Mouse (Mus musculus) forebrain, embryonic 16.5 days (tissue): ENCODE results near the gene Cdk15. TPM values are rescaled to one million over a fixed set of nuclear protein-coding genes. Genes with fewer than 3 reads are reported as not detected.

Experiments used
- ATAC-seq: fragments of 200-750 bp; cut with Nextera tagmentation; 2 replicates; pipeline ENCODE4 v1.8.0; 2017; ENCODE audit warnings: mild to moderate bottlenecking, moderate library complexity
- H3K27ac ChIP-seq: fragments of 300-500 bp; sonication (generic); 2 replicates; pipeline ENCODE4 v1.5.1; 2014; ENCODE audit warnings: low read length, control low read depth
- H3K27me3 ChIP-seq: fragments of 300-500 bp; sonication (generic); replicated peaks from 2 replicates; pipeline ENCODE4 v1.6.1; 2014; ENCODE audit warnings: low read length; ENCODE audit not compliant: control insufficient read depth, insufficient read depth
- H3K36me3 ChIP-seq: fragments of 300-500 bp; sonication (generic); 2 replicates; pipeline ENCODE4 v1.6.1; 2014; ENCODE audit not compliant: control insufficient read depth, insufficient read depth
- H3K4me1 ChIP-seq: fragments of 300-500 bp; sonication (generic); replicated peaks from 2 replicates; pipeline ENCODE4 v1.6.1; 2014; ENCODE audit warnings: low read length; ENCODE audit not compliant: control insufficient read depth, insufficient read depth
- H3K4me2 ChIP-seq: fragments of 300-500 bp; sonication (generic); 2 replicates; pipeline ENCODE4 v1.6.1; 2014; ENCODE audit warnings: mild to moderate bottlenecking, low read length, control low read depth
- H3K4me3 ChIP-seq: fragments of 300-500 bp; sonication (generic); replicated peaks from 2 replicates; pipeline ENCODE4 v1.5.1; 2014; ENCODE audit warnings: mild to moderate bottlenecking, low read length, control low read depth
- H3K9ac ChIP-seq: fragments of 300-500 bp; sonication (generic); replicated peaks from 2 replicates; pipeline ENCODE4 v1.6.1; 2014; ENCODE audit warnings: low read depth, low read length, control low read depth
- H3K9me3 ChIP-seq: fragments of 300-500 bp; sonication (generic); 2 replicates; pipeline ENCODE4 v1.6.1; 2016; ENCODE audit warnings: low read length; ENCODE audit not compliant: control insufficient read depth
- WGBS: fragments of 180-500 bp; shearing (Covaris S2); extraction: QIAGEN DNeasy Blood & Tissue Kit; methylation state at CpG from one replicate; pipeline ENCODE4 v1.1.7; 2014; 5-methylcytosine and 5-hydroxymethylcytosine counted together
- polyA plus RNA-seq: library from polyadenylated mRNA; unstranded; fragments of >200 nt; fragmentation: Nextera tagmentation; extraction: Ambion mirVana; gene quantifications from 2 replicates; pipeline ENCODE4 v1.2.1, GENCODE M21; 2015

The Cdk15 gene
- polyA plus RNA-seq, 1 experiment from 2014 or later = 0.56 TPM

DNA sequence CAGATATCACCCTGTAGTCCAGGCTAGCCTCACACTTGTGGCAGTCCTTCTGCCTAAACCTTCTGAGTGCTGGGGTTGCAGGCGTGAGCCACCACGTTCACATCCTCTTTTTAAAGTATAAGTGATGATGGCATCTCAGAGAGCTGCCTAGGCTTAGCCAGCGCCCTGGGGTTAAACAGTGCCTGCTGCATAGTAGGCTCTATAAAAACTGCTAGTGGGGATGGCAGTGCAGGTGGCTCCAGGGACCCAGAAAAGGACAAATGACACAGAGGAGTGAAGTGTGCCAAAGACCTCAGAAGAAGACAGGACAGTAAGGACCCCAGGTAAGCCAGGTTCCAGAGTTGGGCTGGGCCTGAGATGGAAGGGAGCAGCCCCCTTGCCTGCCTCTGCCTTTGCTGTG, 104.1 kb downstream of the Cdk15 start:
- Histone ChIP-seq H3K4me3 (no peak overlapping the region), H3K27ac (no peak overlapping the region), H3K9ac (no peak overlapping the region), H3K9me3 (no peaks in the 10 kb centered on the region), H3K27me3 (no peaks in the 10 kb centered on the region), H3K4me1 (no peaks in the 10 kb centered on the region), H3K4me2 (no peak overlapping the region), H3K36me3 (no peaks in the 10 kb centered on the region)
- 74% methylated on average over 3 of the region's 3 CpGs for WGBS
- ATAC-seq = no peak

DNA sequence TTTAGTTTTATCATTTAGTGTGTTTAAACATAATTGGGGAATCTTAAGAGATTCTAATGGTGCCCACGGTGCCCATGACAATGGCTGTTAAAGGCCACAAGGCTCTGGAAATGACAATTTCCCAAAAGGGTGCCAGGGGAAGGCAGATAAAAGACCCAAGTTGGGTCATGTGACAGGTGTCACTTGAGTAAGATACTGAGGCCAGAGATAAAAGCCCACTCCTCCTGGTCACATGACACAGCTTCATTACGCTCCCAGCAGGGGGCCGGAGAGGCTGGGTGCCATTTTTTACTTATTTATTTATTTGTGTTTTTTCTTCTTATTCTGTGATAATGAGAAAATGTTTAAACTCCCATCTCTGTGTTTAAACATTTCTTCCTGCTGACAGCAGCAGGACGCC, 104.8 kb downstream of the Cdk15 start:
- Histone ChIP-seq H3K36me3 (no peaks in the 10 kb centered on the region), H3K9me3 (no peaks in the 10 kb centered on the region), H3K4me3 (no peak overlapping the region), H3K27ac (no peak overlapping the region), H3K4me2 (no peak overlapping the region), H3K27me3 (no peaks in the 10 kb centered on the region), H3K9ac (no peak overlapping the region), H3K4me1 (no peaks in the 10 kb centered on the region)
- no peak for ATAC-seq
- WGBS = 68% methylated on average over 4 of the region's 4 CpGs

DNA sequence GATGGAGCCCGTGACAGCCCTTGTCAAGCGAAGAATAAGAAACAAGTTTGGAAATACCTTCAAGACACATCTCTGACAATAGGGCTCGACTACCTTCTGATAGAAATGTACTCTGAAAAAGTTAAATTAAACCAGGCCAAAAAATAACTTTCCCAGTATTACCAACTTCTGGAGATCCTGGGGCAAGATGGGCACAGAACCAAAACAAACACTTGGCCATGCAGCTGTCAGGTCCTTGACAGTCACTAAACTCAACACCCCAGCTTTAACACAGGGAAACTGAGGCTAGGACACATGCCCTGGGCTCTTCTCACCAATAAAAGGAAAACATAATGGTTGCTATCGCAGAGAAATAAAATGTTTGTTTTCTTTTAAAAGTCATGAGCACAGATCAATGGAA, 105.3 kb downstream of the Cdk15 start:
- H3K9ac ChIP-seq = no peak overlapping the region
- no peaks in the 10 kb centered on the region for H3K27me3 ChIP-seq
- 86% methylated on average over 4 of the region's 4 CpGs for WGBS
- no peak for ATAC-seq
- no peaks in the 10 kb centered on the region for H3K4me1 ChIP-seq
- H3K9me3 ChIP-seq = no peaks in the 10 kb centered on the region
- H3K4me3 ChIP-seq = no peak overlapping the region
- no peak overlapping the region for H3K27ac ChIP-seq
- no peaks in the 10 kb centered on the region for H3K36me3 ChIP-seq
- H3K4me2 ChIP-seq = no peak overlapping the region

DNA sequence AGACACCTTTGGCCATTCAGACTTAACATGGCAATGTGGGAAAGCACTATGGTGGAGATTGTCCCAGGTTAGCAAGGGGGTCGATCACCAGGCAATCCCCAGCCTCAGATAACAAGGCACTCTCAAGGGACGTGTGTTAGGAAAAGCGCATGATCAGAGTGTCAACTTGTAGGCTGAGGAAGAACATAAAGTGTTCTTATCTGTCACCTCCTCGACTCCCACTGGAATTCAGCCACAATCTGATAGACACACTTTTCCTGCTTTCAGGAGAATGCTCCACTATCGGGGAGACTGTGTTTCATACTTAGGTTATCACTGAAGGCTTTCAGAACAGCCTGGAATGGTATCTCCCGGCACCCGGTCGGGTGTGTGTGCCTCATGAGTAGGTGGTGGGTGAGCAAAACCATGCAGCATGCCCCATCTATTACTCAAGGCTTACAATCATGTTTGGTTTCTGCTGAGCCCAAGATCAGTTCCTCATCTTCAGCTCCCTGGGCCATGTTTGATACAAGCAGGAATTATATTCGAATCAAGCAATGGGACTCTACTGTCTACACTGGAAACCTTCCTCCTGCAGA, 107.8 kb downstream of the Cdk15 start:
- no peak for ATAC-seq

DNA sequence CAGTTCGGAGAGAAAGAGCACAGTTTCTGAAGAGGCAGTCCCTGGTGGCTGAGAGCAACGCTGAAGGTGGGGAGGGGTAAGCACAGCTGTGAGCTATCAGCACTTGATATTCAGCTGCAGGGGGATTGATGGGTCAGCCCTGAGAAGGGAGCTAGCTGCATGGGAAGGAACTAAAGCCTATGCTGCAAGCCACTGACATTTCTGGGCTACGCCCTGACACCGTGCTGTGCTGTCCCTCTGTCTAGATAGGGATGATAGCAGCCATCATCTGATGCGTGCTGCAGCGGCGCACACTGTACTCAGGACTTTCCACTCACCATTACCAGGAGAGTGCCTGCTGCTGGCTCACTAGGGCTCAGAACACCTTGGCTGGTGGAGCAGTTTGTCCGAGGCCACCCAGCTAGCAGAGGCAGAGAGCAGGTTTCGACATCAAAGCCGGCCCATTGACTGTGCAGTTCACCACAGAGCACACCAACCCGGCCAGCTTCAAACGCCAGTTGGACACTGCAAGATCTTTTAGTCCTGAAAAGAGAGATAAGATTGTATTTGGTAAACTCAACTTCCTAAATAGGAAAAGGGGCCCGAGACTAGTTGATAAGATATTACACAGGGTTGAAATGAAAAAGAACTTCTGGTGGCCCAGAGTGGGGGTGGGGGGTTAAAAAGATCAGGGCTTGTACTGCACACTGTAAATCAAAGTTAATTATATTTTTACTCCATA, 111.4 kb downstream of the Cdk15 start:
- ATAC-seq = no peak
- Histone ChIP-seq H3K9ac (no peak overlapping the region), H3K4me2 (no peak overlapping the region), H3K4me3 (no peak overlapping the region), H3K9me3 (no peaks in the 10 kb centered on the region), H3K27me3 (no peaks in the 10 kb centered on the region), H3K36me3 (no peaks in the 10 kb centered on the region), H3K4me1 (no peaks in the 10 kb centered on the region), H3K27ac (no peak overlapping the region)
- 44% methylated on average over 13 of the region's 13 CpGs for WGBS

More for the DNA sequence above, 107.8 kb downstream of the Cdk15 start:
- WGBS = 88% methylated on average over 9 of the region's 9 CpGs
- Histone ChIP-seq H3K36me3 (no peaks in the 10 kb centered on the region), H3K27me3 (no peaks in the 10 kb centered on the region), H3K4me3 (no peak overlapping the region), H3K27ac (no peak overlapping the region), H3K9ac (no peak overlapping the region), H3K4me1 (no peaks in the 10 kb centered on the region), H3K4me2 (no peak overlapping the region), H3K9me3 (no peaks in the 10 kb centered on the region)

DNA sequence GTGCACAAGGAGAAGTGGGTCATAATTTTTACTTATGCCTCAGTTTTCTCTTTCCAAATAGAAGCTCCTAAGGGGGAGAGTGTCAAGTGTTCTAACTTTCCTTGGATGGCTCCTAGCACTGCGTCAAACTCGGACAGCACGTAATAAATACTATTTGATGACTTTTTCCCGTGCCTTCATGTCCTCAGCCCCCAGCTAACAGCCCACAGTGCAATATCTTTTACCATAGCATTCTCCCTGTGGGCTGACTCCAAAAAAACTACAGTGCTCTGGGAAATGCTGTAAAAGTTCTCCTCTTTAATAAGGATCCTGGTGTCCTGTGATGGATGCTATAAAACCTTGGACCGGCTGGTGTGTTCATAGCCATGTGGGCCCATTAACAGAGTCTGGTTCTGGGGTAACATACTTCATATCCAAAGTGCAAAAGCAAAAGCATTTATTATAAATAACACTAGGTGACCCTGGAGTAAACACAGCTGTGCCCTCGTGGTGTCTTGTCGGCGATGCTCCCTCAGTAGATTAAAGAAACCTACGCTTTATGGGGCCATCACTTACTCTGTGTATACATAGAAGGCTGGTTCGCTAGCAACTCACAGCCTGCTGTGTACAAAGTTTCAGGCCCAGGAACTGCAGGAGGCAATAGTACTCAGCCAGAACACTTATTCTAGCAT, 112.1 kb downstream of the Cdk15 start:
- Histone ChIP-seq H3K4me2 (no peak overlapping the region), H3K4me1 (no peaks in the 10 kb centered on the region), H3K4me3 (no peak overlapping the region), H3K27me3 (no peaks in the 10 kb centered on the region), H3K36me3 (no peaks in the 10 kb centered on the region), H3K27ac (no peak overlapping the region), H3K9me3 (no peaks in the 10 kb centered on the region), H3K9ac (no peak overlapping the region)
- no peak for ATAC-seq
- whole genome bisulfite sequencing = 81% methylated on average over 10 of the region's 10 CpGs

DNA sequence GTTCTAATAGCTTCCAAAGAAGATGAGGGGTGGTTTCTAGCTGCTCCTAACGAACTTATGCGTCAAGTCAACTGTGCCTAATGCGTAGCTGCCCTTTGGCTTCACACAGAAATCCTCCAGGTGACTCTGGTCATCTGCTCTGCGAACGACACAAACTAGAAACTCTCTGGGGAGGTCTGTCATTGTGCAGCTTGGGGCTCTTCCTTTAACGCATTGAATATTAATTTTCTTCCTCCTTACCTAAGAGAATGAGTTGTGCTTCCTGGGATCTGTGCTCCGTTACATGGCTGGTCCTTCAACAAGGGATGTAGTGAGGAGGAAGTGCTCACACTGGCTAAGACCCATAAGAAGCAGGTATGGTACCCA, 112.6 kb downstream of the Cdk15 start:
- no peak overlapping the region for H3K27ac ChIP-seq
- no peak overlapping the region for H3K4me3 ChIP-seq
- H3K9ac ChIP-seq = no peak overlapping the region
- no peaks in the 10 kb centered on the region for H3K4me1 ChIP-seq
- WGBS = 55% methylated on average over 7 of the region's 7 CpGs
- no peaks in the 10 kb centered on the region for H3K27me3 ChIP-seq
- no peaks in the 10 kb centered on the region for H3K9me3 ChIP-seq
- no peak for ATAC-seq
- no peaks in the 10 kb centered on the region for H3K36me3 ChIP-seq
- no peak overlapping the region for H3K4me2 ChIP-seq

DNA sequence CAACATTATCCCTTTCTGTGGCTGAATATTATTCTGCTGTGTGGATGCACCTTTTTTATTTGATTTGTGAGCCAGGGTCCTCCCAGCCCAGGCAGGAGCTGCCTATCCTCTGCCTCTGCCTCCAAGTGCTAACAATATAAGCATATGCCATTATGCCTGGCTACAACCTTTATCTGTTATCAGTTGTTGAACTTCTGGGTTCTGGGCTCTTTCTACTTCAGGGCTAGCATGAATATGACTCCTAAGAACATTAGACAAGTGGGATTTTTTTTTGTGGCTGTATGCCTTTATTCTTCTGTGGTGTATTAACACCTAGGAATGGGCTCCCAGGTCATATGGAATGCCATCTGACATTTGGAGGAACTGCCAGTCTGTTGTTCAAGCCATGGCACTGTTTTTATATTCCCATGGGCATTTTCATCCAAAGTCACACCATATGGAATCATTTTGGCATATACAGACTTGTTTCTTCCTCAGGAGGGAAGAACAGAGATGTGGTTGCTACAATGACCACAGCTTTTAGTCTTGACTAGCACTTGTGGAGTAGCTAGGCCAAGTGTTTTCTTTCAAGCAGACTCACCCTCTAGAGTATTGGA, 113.7 kb downstream of the Cdk15 start:
- Histone ChIP-seq H3K9me3 (no peaks in the 10 kb centered on the region), H3K4me3 (no peak overlapping the region), H3K4me1 (no peaks in the 10 kb centered on the region), H3K27ac (no peak overlapping the region), H3K36me3 (no peaks in the 10 kb centered on the region), H3K27me3 (no peaks in the 10 kb centered on the region), H3K9ac (no peak overlapping the region), H3K4me2 (no peak overlapping the region)
- no peak for ATAC-seq

DNA sequence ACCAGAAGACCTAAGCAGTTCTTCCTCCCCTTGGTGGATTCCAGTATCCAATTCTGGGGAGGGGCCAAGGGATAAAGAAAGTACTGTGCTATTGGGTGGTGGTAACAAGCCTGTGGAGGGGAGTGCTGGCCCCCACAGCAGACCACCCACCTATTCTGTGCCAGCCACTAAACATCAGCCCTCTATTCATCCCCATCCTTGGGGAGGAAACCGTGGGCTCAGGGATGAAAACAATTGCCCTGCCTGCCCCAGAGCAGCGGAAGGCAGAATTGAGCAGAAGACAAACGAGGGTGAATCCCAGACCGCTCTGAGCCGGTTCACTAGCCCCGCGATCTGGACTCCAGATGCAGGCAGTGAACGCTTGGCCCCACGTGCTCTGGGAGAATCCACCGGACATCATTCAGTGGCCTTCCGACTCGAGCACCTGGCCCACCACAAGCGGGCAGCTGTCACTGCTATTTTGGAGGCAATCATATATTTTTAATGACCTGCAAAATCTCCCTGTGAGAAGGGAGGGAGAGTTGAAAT, 119.4 kb downstream of the Cdk15 start:
- no peak overlapping the region for H3K4me2 ChIP-seq

More for the DNA sequence above, 119.4 kb downstream of the Cdk15 start:
- WGBS = 5% methylated on average over 13 of the region's 13 CpGs
- H3K36me3 ChIP-seq = no peaks in the 10 kb centered on the region
- ATAC-seq = peak; percentile 36; the same call in 1 of the 2 replicates
- H3K9me3 ChIP-seq = no peaks in the 10 kb centered on the region
- H3K27me3 ChIP-seq = no peaks in the 10 kb centered on the region
- H3K9ac ChIP-seq = no peak overlapping the region
- H3K4me3 ChIP-seq = no peak overlapping the region
- H3K4me1 ChIP-seq = peaks cover 4% of the 10 kb centered on the region
- H3K27ac ChIP-seq = no peak overlapping the region
